Mouse (Mus musculus) induced T-regulatory cell, adult 2 months (primary cell): ENCODE data around the gene Myh7b.

Experiments used
- DNase-seq: peaks from one replicate; pipeline ENCODE4 v3.0.0-alpha.2; 2012; ENCODE audit warnings: low read depth

Gene Myh7b

DNA sequence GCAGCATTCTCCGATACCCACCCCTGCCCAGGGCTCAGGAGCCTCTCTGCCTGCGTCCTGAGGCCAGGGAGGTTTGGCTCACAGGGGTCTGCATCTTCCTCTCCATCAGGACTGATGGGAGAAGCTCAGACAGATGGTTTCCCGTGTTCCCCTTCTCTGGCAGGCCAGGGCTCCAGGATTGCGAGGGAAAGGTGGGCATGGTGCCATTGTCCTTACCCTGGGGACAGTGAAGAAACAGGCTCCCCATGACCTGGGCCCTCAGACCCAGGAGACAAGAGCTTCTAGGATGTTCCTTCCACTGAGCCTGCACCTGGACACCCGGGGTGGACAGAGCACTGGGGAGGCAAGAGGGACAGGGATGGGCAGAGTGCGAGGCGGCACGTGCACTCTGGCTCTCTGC, 23.6 kb downstream of the Myh7b start:
- no peak for DNase-seq

DNA sequence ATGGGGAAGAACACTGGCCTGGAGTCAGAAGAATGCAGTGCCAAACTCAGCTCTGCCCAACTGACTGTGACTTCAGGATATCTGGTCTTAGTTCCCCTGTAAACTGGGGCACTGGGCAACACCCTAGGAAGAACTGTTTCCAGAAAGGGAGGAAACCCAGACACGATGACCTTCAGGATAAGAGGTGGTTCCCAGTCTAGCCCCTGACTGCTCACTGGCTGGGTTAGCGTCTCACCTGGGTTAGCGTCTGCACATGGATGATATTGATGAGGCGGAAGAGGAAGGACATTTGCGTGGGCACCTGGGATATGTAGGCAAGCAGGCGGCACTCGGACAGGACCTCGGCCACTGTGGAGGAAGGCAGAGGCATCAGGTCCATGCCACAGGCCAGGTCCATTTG, 24.9 kb downstream of the Myh7b start:
- DNase-seq, result no peak

DNA sequence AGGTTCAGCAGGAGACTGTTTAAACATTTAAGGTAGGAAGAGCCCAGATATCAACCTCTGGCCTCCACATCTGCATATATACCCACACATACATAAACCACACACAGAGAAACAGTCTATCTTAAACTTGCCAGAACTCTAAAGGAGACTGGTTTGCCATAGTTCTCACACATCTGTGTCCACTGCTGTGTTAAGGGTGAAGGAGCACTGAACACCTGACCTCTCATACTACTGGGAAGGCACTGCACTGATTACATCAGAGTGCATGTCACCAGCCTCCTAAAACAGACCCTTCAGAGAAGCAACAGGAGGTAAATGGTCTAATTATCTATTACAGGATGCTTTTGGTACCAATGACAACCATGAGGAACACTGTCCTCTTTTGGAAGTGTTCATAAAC, 25.9 kb downstream of the Myh7b start:
- no peak for DNase-seq

DNA sequence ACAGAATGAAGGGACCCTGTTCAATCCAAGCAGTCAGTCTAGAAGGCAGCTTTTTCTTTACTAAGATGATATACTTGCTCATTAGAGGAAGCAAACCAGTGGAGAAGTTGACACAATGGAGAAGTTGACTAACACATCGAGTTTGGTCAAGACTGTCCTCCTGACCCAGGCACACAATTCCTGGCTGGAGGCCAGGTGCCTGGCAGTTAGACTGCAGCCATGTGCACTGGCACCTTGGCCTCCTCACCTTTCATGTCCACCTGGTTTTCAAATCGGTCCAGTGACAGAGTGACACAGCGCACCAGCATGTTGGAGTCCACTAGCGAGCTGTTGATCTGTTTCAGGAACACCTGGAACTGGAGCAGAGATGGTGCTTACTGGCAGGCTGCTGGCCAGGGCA, 26.4 kb downstream of the Myh7b start:
- no peak for DNase-seq

DNA sequence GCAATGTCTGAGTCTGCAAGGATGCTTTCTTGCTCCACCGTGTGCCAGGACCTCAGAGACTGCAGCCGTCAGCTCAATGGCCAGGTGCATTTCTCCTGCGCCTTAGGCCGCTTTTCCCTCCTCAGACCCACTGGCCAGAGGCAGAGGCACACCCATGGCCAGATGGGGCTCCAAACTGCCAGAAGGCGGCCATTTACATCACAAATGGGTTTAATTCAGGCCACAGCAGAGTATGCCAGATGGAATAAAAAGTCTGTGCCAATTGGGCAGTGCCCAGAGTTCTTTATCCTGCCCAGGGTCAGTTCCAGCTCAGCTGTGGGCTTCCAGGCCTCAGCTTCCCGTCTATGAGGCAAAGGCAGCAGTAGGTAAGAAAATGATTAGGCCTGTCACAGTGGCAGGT, 29.6 kb downstream of the Myh7b start:
- no peak for DNase-seq

DNA sequence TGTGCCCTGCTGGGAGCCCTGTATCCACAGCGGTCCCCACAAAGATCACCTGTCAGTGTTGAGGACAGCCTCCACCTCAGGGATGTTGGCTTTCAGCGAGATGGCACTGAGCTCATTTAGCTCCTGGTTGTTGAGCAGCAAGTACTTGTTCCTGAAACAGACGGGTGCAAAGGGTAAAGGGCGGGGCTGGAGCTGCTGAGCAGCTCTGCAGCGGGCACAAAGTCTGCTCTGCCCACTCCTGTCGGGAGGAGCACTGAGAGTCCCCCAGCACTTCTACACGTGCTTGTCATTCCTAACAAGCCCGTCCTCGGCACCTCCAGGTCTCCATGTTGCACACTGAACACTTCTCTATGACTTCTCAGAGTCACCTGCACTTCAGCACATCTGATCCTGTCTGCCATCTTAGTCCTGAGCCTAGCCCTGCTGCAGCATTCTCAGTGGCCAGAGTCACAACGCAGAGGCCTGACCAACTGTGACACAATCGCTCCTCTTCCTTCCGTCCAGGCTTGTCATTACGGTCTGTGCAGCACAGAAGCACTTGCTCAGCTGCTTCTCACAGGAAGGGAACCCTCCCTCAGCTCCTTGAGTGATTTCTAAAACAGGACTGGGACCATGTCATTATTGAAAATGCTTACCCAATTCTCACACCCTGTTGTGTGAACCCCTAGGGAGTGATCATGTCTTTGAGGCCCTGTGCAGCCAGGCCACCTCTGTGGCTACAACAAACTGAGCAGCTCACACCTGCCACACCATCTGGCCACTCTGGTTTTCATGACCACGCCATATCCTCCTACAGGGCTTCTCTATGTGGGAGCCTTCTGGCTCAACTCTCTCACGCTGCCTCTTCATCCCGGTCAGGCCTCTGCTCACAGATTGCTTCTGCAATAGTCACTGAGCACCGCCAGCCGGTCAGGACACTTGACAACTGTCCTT, 30.8 kb downstream of the Myh7b start:
- no peak for DNase-seq

DNA sequence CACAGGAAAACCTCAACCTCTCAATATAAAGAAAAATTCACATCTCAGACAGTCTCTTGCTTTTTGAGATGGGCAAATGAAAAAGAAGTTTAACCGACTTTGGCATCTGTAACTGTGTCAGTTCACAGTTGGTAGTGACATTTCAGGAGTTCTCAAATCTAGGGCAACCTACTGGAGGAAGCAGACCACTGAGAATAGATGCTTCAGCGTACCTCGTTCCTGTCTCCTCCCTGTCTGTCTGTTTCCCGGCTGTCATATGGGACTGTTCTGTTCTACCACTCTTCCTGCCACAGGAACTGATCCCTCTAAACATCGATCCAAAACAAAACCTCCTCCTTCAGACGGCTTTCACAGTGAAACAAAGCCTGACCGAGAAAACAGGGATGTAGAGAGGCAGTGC, 34.7 kb downstream of the Myh7b start:
- DNase-seq, result no peak

DNA sequence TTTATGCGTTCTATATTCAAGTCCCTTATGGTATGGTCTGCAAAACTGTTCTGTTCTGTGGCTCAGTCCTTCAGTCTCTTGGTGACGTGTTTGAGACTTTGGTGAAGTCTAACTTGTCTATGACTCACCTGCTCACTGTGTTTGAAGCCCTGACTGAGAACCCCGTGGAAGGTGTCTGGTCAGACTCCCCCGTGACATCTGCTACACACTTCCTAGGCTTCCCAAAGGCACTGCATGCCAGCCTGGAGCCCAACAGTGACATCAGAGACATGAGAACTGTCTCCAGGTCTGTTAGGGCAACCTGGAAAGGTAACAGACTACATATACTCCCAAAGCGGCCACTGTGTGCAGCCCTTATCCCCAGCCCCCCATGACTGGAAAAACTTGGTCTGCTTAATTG, 41.6 kb downstream of the Myh7b start:
- DNase-seq, result no peak

DNA sequence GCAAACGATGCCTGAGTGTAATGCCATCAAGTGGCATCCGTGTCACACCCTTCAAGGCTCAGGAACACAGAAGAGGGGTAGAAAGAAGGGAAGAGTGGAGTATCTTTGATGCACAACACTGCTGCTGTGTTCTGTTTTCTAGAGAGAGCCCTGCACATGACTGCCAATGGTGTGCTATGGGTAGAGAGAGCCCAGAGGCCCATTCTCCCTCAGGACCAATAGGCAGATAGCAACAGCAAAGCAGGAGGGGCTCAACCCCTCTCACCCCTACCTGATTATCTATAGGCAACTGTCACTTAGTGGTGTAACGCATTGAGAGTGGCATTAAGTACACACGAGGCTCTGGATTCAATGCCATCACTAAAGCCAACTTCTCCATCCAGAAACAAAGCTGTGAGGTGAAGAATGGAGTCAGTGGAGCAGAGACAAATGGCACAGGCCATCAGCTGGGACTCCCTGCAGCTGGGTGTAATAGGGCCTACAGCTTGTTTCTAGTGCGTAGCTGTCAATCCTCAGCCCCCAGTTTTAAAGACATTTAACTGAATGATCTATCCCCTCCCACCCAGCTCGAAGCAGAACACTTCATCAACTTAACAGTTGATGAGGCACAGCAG, 44.9 kb downstream of the Myh7b start:
- DNase-seq, result no peak

DNA sequence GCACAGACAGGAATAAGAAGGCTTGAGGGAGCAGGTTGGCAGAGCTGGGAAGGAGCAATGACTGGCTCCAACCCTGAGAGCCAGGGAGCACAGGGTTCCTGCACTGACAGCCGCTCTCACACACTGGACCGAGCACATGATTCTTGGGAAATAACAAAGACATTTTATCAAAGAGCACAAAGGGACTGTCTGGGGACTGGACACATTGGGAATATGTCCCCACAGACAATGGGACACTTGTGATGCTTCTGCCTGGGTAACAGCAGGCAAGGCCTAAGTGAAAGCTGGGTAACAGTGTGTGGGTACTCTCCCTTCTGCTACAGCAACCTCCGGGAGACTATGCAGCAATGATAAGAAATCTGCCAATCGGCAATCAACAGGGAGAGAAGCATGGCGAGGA, 51.4 kb downstream of the Myh7b start:
- no peak for DNase-seq

DNA sequence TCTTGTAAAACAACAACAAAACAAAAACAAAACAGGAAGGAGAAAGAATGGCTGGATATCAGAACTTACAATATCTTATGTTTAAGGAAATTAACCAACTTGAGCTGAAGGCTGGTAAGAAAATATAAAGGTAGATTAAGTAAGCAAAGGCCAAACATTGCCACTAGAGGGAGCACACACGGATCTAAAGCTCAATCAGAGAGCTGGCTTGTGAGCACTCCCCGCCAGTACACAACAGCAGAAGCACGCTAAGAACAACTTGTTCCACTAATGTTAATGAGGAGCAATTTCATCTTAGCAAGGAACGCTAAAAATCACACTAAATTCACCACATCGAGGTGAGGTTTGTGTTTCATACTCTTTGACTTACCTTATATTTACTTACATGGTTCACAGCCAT, 52.1 kb downstream of the Myh7b start:
- peak; percentile 81 for DNase-seq

DNA sequence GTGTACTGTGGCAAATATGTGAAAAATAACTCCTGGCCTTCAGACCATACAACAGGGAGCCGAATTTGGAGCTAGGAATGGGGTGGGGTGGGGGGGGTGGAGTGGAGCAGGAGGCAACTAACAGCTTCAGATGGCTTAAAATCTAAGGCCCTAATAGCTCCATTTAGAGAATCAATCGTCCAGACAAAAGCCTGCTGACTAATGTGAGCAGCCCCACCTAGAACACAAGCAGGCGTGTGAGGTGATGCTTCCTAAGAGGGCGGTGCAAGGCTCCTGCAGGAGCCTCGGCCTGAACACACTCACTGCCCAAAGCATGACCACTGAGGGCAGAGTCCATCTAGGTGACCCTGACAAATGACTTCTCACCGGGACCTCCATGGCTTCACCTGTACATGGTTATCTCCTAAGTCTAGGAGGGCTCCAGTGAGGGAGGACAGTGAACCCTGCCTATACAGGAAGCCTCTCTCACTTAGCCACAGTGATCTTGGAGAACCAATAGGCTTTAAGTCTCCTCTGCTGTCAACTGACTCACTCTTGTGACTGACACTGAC, 53.0 kb downstream of the Myh7b start:
- DNase-seq, result no peak

DNA sequence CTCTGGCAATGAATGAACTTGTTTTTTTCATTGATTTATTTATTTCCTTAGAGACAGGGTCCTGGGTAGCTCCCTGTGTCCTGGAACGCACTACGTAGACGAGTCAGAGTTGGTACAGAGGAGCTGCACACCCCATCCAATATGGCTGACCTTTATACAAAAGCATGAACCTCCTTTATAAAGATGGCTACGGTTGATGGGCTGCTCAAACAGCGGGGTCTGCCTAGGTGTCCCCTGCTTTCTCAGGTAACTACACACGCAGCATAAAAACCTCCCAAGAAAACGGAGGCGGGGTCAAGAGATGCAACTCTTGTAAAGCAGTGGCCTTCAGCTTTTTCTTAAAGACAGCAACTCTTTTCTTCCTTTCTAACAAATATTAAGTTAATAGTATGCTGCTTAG, 56.9 kb downstream of the Myh7b start:
- DNase-seq, result no peak

DNA sequence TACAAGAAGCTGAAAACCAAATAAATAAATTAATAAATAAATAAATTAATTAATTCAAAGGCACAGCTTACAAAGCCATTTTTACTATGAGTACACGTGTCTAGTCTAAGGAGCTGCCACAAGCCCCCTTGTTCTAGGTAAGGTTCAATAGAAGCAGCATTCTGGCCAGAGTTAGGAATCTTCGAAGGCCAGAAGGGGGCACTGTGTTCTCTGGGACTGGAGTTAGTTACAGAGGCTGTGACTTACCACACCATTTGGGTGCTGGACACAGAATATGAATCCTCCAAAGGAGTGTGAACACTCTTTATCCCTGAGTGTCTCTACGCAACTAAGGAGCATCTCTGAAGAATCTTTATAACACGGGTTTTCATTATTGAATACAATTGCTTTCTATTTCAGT, 57.4 kb downstream of the Myh7b start:
- DNase-seq, result peak; percentile 72

DNA sequence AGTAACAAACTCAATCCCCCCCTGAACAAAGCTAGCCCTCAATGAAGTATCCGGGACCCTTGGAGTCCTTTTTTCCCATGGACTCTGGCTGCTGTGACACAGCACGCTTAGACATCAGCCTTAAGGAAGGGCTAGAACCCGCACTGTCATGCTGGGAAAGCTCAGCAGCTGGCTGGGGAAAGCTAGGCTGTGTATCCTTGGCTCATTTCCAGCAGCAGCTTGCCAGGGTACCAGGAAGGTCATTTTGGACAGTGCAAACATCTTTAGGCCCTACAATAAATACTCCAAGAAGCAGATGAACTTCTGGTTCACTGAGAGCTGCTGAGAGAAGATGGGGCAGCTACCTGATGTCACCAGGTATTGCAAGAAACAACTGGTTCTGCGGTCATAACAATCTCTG, 60.2 kb downstream of the Myh7b start:
- DNase-seq, result no peak

DNA sequence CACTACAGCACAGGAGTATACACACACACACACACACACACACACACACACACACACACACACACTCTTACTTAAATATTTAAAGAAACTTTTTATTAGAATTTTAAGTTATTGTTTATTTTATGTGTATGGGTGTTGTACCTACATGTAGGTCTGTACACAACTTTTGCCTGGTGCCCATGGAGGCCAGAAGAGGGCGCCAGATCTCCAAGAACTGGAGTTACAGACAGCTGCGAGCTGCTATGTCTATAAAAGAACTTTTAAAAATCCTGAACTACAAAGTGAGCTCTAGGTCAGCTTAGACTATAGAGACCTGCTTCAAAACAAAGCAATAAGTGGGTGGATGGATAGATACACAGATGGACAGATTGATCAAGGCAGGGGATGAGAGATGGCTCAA, 62.5 kb downstream of the Myh7b start:
- DNase-seq, result peak; percentile 90

DNA sequence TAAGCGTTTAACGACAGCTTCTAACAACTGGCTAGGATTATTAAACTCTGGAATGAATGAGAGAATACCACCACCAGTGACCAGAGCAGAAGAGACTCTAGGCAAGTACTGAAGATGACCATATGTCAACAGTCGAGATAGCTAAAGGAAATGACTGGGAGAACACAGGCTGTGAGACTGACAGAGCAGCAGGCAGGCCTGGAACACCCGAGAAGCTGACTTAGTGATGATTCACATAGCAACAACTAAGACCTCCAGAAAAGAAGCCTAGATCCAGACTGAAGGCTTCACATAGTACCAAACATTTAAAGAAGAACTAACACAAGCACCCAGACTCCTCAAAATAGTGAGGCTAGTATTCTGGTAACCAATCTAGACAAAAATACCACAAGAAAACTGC, 64.1 kb downstream of the Myh7b start:
- no peak for DNase-seq

DNA sequence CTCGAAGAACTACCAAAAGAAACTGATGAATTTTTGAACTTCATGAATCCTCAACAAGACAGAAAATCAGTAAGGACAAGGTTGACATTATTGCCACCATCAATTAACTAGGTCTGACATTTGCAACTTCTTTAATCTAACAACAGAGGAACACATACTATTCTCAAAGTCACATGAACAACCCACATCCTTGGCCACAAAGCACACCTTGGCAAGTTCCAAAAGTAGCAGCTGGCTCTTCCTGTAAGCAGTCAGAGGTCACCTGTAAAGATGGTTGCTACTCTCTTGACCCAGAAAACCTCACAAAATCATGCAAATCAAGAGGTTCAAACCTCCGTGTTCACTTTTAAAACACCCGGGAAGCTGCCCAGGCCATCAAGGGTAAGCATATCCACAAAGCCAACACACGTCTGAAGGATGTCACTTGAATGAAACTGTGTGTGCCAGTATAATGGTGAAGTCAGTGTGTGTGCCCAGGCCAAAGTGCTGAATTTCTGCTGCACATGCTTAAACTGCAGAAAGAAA, 68.6 kb downstream of the Myh7b start:
- peak; percentile 66 for DNase-seq

DNA sequence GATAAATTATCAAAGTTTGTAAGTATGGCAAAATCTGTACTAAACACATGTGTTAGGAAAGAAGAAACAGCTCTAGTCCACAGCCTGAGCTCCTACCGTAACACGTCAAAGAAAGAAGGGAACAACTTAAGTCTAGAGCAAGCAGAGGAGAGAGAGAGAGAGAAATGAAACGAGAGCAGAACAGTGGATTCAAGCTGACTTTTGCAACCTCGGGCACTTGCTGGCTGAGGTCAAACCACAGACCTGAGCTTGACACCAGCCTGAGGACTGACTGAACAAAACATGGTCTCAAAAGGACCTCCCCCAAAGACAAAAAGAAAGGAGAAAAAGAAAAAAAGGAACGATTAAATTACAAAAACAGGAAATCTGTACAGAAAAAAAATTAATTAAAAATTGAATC, 69.6 kb downstream of the Myh7b start:
- DNase-seq, result peak; percentile 48

DNA sequence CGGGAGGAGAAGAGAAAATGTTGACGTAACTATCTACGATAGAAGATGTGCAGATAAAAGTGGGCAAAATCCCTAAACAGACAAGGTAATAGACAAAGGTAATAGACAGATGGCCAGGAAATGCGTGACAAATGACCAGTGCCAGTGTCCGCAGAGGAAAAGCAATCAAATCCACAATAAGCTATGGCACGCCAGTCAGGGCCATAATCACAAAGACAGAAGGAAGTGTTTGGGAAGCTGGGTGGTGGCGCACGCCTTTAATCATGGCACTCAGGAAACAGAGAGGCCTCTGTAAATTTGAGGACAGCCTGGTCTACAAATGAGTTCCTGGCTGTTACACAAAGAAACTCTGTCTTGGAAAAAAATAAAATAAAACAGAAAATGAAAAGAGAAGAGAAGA, 70.2 kb downstream of the Myh7b start:
- no peak for DNase-seq

DNA sequence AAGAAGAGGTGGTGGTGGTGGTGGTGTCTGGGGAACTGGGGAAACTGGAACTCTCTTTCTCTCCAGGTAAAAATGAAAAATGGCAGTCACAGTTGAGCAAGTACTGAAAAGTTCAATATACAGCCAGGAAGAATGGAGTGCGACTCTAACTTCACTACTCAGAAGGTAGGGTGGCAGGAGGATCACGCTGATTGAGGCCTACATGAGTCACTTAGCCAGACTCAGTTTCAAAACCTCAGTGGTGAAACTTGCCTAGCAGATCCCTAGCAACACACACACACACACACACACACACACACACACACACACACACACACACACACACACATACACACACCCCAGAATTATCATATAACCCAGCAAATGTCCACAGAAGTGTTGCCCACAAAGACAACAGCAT, 70.9 kb downstream of the Myh7b start:
- peak; percentile 45 for DNase-seq

DNA sequence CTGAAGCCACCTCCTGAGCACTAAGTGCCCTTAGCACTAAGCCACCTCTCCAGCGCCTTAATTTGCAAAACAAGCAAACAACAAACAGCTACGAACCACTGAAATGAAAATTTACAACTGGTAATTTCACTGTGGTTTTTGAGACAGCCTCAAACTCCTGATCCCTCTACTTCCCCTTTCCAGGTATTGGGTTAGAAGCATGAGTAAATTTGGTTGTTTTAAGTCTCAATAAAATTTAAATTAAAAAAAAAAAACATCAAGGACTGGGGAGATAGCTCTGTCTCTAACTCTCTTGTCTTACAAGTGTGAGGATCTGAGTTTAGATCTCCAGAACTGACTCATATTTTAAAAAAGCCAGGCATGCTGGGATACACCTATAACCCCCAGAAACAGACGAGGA, 72.1 kb downstream of the Myh7b start:
- no peak for DNase-seq

DNA sequence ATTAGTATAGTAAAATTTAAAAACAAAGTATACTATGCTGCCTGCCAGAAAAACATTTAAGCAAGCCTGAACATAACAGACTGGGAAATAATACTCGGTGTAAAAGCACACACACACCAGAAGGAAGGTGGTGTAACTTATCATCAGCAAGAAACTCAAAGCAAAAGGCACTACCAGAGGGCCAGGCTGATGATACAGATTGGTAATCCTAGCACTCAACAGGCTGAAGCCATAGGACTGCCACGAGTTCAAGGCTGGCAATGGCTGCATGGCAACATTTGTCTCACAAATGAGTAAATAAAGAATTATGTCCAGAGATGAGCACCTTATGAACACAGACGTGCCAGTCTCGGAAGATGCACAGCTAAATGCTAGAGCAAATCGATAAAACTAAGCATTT, 72.8 kb downstream of the Myh7b start:
- no peak for DNase-seq
